Mouse (Mus musculus) heart, adult 9 months (tissue): ENCODE results near the gene Slc34a1.

Source experiments
- DNase-seq, 2 experiments: peaks; one replicate each; pipeline ENCODE4 v3.0.0; 2022; ENCODE audit warnings: low spot score in 2 of 2

Gene Slc34a1

GRCm38 (mm10) chr13:55443799-55444285 lies 45.9 kb downstream of the Slc34a1 start:
- no peak for DNase-seq

GRCm38 (mm10) chr13:55444286-55444936 lies 46.4 kb downstream of the Slc34a1 start:
- DNase-seq: no peak

GRCm38 (mm10) chr13:55444937-55445315 lies 46.9 kb downstream of the Slc34a1 start, which contains the start of gene Grk6:
Gene Grk6 (plus strand): TSS chr13:55445072.
- DNase-seq: peak; percentile 100

DNA sequence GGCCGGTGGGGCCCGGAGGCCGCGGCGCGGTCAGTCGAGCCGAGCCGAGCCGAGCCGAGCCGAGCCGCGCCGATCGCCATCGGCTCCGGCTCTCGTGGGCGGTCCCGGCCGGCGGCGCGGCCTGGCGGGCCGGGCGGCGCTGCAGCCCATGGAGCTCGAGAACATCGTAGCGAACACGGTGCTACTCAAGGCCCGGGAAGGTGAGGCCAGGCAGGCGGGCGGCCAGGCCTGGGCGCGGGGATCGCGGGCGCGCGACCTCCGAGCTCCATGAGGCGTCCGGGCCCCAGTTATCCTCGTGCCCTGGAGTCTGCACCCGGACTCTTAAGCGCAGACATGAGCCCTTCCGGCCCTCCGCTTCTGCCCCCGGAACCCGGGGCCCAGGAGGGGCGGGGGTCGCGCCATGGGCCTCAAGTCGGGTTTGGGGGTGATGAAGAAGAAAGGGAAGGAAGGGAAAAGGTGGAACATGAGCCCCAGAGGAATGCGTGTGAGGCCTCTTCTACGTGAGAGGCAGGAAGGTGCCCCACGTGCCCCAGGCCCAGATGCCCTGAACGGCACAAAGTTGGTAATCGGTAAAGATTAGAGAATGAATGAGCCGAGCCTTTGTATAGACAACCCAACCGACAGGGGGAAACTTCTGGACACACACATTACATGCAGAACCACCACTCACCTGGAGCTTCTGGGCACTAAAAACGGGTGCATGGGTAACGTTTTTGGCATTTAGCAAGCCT lies 47.5 kb downstream of the Slc34a1 start:
- peak in 1 of 2 experiments; percentile 56 for DNase-seq

DNA sequence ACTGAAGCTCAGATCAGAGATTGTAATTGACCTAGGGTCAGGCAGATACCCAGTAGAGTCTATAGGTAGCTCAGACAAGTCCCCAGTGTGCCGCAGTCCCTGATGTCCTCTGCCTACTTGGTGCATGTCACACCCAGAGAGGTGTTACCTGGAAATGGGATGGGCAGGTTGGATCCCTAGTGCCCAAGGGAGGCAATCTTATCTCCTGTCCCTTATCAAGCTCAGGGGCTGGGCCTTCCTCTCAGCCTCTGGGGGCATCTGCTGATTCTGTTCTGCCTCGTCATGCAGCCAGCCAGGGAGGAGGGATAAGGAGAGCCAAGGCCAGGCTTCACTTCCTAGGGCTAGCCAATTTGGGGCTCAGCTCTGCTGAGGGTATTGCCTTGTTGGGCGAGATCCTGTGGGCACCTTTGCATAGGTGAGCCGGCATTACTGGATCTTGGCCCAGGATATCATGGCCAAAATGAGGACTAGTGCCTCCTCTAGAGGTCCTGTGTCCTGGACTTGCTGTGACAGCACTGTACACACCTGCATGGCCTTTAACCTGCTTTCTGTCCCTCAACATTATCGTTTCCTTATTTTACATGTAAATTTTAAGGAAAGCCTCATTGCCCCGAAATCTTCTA lies 48.6 kb downstream of the Slc34a1 start:
- DNase-seq: no peak

DNA sequence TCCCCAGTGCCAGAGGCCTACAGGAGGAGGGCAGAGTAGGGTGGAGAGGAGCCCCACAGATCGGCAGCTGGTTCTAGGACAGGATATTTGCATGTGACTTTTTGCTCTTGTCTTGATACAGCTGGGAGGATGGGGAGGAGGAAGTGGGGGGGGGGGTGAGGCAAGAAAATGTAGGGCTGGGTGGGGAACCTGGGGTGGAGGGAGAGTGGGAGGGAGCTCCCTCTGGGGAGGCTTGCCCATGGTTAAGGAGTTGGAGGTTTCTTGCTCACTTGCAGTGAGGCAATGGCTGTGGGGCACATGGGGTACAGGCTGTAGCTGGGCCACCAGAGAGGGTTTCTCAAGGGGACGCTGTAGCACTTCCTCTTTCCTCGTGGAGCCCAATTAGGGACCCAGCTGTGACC lies 49.6 kb downstream of the Slc34a1 start:
- DNase-seq: peak in 1 of 2 experiments; percentile 47

DNA sequence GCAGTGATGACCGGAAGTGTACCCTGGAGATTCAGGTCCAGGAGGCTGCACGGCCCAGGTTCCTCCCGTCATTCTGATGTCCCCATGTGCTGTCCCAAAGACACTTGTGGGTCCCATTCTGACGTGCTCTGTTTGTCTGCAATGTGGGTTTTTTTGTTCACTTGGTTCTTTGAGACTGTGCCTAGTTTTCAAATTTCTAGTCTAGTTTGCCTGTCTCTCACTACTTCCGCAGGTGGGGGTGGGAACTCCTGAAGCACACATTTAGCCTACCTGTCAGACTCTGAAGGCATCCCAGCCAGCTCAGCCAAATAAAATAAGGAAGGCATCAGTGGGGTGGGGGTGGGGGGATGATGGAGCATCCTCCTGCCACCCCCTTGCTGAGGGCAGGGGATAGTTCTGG lies 50.1 kb downstream of the Slc34a1 start:
- DNase-seq: no peak

DNA sequence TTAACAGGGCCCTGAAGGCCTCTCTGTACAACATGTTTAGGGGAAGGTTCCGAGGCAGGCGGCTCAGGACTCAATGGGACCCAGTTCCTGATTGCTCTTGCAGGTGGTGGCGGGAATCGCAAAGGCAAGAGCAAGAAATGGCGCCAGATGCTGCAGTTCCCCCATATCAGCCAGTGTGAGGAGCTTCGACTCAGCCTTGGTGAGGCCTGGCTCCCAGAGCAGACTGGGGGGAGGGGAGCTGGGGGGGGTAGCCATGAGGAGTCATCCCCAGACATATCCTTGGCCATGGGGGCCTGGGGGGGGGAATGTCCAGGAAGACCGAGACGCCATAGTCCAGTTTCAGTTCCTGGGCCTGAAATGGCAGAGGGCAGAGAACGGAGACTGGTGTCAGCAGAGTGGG lies 51.2 kb downstream of the Slc34a1 start:
- DNase-seq: no peak

- DNase-seq: no peak
These were observed 51.9 kb downstream of the Slc34a1 start for GRCm38 (mm10) chr13:55449679-55450441.

GRCm38 (mm10) chr13:55450511-55450980 lies 52.6 kb downstream of the Slc34a1 start:
- DNase-seq: peak; percentile 86 to 88

GRCm38 (mm10) chr13:55451296-55451695 lies 53.3 kb downstream of the Slc34a1 start:
- no peak for DNase-seq

DNA sequence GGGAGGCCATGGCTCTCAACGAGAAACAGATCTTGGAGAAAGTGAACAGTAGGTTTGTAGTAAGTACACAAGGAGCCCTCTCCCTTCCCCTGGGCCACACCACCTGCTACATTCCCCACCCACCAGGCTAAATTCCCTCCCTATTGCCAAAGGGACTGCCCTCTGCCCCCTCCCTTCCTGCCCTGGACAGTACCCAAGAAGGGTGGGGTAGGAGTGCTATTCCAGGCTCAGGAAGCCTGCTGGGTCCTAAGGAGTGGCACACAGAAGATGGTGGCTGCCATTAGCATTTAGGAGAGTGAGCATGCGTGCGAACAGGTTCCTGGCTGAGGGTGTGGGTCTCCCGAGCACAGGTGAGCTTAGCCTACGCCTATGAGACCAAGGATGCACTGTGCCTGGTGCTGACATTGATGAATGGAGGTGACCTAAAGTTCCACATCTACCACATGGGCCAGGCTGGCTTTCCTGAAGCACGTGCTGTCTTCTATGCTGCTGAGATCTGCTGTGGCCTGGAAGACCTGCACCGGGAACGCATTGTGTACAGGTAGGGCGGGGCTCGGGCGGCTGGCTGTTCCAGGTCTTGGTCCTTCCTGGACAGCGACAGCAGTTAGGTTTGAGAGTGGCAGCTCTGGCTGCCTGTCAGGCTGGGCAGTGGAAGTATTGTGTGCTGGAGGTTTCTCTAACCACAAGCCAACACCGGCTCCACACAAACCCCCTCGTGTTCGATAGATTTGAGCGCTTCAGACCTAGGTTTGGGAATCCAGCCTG lies 54.0 kb downstream of the Slc34a1 start:
- no peak for DNase-seq

- DNase-seq: no peak
These were observed 65.0 kb downstream of the Slc34a1 start for GRCm38 (mm10) chr13:55462965-55463364.

DNA sequence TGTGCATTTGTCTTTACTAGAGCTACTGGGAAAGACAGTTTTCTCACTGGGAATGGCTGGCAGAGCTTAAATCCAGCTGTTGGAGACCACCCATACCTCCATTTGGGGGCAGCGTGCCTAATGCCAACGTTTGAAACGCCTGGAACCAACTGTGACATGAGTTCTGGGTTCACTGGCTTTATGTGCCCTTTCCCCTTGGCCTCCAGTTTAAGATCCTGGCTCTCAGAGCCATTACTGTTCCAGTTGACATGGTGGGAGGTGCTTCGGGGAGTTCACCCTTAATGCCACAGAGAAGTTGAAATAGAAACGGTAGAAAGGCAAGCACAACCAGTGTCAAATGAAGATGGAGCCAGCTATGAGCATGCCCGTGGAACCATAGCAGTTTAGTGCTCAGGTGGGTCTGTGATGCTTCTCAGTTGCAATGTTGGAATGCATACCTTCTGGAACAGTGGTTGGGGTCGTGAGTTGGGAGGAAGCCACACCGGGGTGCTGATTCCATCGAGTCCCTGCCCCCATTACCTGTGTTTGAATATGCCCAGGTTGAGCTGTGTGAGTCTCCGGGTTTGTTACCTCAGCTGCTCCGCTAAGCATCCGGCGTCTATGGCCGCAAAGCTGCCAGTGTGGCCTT lies 65.5 kb downstream of the Slc34a1 start:
- DNase-seq: no peak

DNA sequence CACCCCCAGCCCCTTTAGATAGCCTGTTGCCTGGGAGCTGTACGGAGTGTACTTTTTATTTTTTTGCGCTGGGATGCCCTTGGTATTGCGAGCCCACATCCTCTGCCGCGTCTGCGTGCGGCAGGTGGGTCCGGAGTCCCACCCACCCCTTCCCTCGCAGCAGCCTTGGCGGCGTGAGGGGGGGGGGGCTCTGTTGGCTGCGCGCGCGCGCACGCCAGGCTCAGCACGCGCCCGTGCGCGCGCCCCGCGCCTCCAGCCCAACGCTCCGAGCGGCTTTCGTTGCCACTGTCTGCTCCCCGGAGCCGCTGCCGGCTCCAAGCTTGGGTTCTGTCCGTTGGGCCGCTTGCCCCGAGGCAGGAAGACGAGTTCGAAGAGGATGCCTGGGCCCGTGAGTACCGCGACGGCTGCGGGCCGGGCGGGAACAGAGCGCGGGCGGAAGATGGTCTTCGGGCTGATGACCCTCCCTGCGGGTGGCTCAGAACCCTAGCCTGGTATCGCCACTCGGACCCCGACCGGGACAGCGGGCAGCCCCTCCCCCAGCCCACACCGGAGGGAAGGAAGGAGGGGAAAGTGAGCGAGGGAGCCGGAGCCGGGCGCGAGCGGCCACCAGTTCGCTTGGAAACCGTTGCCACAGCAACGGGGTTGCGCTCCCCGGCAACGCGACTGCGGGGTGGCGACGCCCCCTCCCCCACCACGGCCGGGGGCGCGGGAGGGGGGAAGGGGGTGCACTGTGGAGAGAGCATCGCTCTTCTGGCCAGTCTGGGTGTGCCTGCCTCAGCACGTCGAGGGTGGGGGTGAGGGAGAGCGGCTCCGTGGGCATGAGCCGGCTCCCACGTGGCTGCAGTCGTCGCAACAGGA lies 66.3 kb downstream of the Slc34a1 start, which contains the start of gene Prr7:
TSS of gene Prr7 (plus strand) at position 241 of the 858 bp plus-strand sequence.
- no peak for DNase-seq

GRCm38 (mm10) chr13:55465184-55465583 lies 67.2 kb downstream of the Slc34a1 start:
- DNase-seq: no peak
